Mouse (Mus musculus): ENCODE measurements around the gene Alpi. TPM values are rescaled to one million over a fixed set of nuclear protein-coding genes. Genes with fewer than 3 reads are reported as not detected.
A peak's percentile ranks its signal among the peaks of the same experiment; 100 is the strongest.

Alpi gene
- 0.09 TPM in 1 of 2 replicates, not detected in the other for polyA plus RNA-seq (2015; fragmentation: Nextera tagmentation; extraction: Ambion mirVana)

DNA sequence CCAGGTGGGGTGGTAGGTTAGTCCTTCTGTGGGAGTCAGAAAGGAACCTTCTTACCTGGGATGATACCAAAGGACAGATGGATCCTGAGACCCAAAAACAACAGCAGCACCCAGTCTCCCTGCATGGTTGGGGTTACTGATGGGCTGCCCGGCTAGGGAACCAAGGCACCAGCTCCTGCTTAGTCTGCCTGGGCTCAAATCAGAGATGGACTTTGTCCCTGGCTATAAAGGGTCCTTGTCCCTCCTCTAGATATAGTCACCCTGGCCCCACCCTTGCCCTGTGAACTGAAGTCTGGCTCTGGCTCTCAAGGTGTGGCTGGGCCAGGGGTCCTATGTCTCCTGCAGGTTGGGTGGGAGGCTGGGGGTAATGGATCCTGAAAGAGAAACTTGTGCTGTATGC, at the start of gene Alpi:
Gene Alpi (minus strand): TSS at position 196 of the 400 bp plus-strand sequence.
- no peak within 1 kb of the TSS for H3K4me2 ChIP-seq
- no peaks in the 10 kb centered on the region for H3K9me3 ChIP-seq
- H3K27me3 ChIP-seq (replicated peaks): peaks cover 5% of the 10 kb centered on the region; the same call in 1 of the 2 replicates
- peaks cover 4% of the 10 kb centered on the region; the same call in 1 of the 2 replicates for H3K4me1 ChIP-seq
- no peaks in the 10 kb centered on the region for H3K36me3 ChIP-seq (replicated peaks)
- no peak within 1 kb of the TSS for H3K27ac ChIP-seq
- 78% methylated on average over 1 of the region's 1 CpGs for WGBS
- no peak within 1 kb of the TSS for H3K9ac ChIP-seq
- no peak within 1 kb of the TSS for H3K4me3 ChIP-seq
- ATAC-seq (replicated peaks): no peak

DNA sequence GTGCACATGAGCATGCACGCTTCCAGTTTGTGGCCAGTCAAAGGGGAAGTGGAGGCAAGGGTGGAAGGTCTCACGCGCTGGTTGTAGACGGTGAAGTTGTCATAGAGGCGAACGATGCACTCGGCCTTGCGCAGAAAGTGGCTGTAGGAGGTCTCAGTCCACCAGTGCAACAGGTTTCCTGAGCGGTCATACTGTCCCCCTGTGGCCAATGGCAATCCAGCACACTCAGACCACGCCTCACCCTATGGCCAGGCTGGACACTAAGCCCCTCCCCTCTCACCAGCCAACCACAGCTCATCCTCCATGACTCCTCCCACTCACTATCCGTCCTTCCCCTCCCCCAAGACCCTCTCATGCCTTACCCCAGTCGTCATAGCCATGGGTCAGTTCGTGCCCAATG, 48.0 kb upstream of the Alpi start:
- WGBS: 24% methylated on average over 13 of the region's 13 CpGs
- H3K4me2 ChIP-seq: no peak overlapping the region
- peaks cover 12% of the 10 kb centered on the region for H3K4me1 ChIP-seq
- no peak overlapping the region for H3K27ac ChIP-seq
- H3K4me3 ChIP-seq: no peak overlapping the region
- H3K9ac ChIP-seq: no peak overlapping the region
- peaks cover 46% of the 10 kb centered on the region for H3K27me3 ChIP-seq (replicated peaks)
- H3K9me3 ChIP-seq: no peaks in the 10 kb centered on the region
- no peak for ATAC-seq (replicated peaks)
- H3K36me3 ChIP-seq (replicated peaks): no peaks in the 10 kb centered on the region

DNA sequence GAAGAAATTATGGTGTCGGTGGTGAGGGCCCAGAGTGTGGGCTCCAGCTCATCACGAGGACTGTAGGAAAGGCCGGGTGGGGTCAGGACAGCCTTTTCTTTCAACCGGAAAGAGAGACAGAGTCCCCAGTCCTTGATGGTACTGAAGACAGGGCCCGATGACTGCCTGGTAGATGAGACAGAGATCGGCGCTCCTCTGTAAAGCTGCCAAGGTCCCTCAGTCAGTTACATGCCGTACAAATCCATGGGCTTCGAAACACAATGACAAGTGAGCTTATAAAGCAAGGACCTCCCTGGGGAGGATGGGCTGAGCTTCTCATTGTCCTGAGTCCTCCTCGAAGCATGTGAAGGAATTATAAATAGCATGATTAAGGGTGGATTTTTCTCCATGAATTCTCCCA, 41.7 kb upstream of the Alpi start:
- 58% methylated on average over 10 of the region's 10 CpGs for WGBS
- Histone ChIP-seq H3K9me3 (no peaks in the 10 kb centered on the region), H3K9ac (no peak overlapping the region), H3K4me1 (peaks cover 8% of the 10 kb centered on the region; the same call in 1 of the 2 replicates), H3K4me3 (no peak overlapping the region), H3K27ac (no peak overlapping the region), H3K36me3 (replicated peaks) (no peaks in the 10 kb centered on the region), H3K4me2 (no peak overlapping the region), H3K27me3 (replicated peaks) (no peaks in the 10 kb centered on the region)
- 0 out of 2 replicates have a peak, but pooled peaks have one; percentile 3 for ATAC-seq (replicated peaks)

DNA sequence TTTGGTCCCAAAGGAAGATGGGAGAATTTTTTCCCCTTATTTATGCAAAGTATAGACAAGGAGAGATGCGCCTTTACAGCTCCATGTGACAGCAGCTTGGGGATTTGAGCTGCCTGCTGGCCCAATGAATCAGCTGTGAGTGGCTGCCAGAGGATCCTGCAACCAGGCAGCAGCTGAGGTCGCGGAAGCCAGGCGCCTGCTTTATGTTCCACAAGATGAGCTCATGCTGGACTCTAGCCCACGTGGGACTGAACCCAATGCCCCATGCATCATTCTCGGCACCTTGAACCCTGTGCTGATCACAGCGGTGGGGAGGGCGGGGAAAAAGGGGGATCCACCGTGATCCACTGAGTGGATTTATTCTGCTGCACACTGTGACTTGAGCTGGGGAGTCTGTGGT, 41.0 kb upstream of the Alpi start:
- H3K36me3 ChIP-seq (replicated peaks): no peaks in the 10 kb centered on the region
- H3K4me1 ChIP-seq: peaks cover 8% of the 10 kb centered on the region; the same call in 1 of the 2 replicates
- no peak overlapping the region for H3K27ac ChIP-seq
- 51% methylated on average over 9 of the region's 9 CpGs for WGBS
- H3K4me2 ChIP-seq: no peak overlapping the region
- no peak overlapping the region for H3K4me3 ChIP-seq
- peak; percentile 80 for ATAC-seq (replicated peaks)
- no peaks in the 10 kb centered on the region for H3K9me3 ChIP-seq
- H3K27me3 ChIP-seq (replicated peaks): no peaks in the 10 kb centered on the region
- no peak overlapping the region for H3K9ac ChIP-seq

DNA sequence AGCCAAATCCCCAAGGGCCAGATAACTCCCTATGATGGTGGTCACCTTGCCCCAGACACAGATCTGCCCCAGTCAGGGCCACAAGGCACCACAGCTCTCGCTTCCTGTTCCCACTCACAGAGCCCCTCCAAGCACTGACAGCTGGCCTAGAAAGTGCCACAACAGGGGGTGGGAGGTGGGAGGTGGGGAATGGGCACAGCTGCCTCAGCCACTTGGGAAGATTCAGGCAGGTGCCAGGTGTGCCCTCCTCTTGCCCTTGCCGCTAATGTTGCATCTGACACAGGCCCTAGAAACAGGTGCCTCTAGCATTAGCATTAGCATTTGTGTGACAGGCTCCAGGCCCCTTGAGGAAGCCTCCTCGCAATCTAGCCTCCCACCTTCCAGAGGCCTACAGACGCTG, 40.1 kb upstream of the Alpi start:
- Histone ChIP-seq H3K36me3 (replicated peaks) (no peaks in the 10 kb centered on the region), H3K4me1 (peaks cover 8% of the 10 kb centered on the region; the same call in 1 of the 2 replicates), H3K27ac (no peak overlapping the region), H3K9ac (no peak overlapping the region), H3K9me3 (no peaks in the 10 kb centered on the region), H3K4me3 (no peak overlapping the region), H3K27me3 (replicated peaks) (no peaks in the 10 kb centered on the region), H3K4me2 (no peak overlapping the region)
- ATAC-seq (replicated peaks): peak; percentile 27; the same call in 1 of the 2 replicates
- WGBS: 73% methylated on average over 4 of the region's 4 CpGs

DNA sequence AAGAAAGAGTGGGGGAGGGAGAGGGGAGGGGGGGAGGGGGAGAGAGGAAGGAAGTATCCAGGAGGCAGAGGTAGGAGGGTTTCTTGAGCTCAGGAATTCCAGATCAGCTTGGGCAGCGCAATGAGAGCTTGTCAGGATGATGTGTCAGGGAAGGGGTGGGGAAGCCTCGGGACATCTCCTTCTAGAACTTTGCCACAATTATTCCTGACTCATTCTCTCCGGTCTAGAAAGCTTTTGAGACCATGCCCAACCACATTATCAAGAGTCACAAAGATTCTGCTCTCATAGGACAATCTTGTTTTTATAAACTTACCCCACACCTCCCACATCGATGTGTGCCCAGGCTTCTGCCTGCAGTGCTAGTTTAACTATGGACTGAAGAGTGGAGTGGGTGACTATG, 30.4 kb upstream of the Alpi start:
- H3K4me1 ChIP-seq: peaks cover 4% of the 10 kb centered on the region; the same call in 1 of the 2 replicates
- H3K4me3 ChIP-seq: no peak overlapping the region
- 90% methylated on average over 4 of the region's 4 CpGs for WGBS
- H3K36me3 ChIP-seq (replicated peaks): no peaks in the 10 kb centered on the region
- no peak overlapping the region for H3K4me2 ChIP-seq
- H3K9me3 ChIP-seq: no peaks in the 10 kb centered on the region
- peaks cover 18% of the 10 kb centered on the region for H3K27me3 ChIP-seq (replicated peaks)
- no peak overlapping the region for H3K9ac ChIP-seq
- no peak overlapping the region for H3K27ac ChIP-seq
- no peak for ATAC-seq (replicated peaks)

DNA sequence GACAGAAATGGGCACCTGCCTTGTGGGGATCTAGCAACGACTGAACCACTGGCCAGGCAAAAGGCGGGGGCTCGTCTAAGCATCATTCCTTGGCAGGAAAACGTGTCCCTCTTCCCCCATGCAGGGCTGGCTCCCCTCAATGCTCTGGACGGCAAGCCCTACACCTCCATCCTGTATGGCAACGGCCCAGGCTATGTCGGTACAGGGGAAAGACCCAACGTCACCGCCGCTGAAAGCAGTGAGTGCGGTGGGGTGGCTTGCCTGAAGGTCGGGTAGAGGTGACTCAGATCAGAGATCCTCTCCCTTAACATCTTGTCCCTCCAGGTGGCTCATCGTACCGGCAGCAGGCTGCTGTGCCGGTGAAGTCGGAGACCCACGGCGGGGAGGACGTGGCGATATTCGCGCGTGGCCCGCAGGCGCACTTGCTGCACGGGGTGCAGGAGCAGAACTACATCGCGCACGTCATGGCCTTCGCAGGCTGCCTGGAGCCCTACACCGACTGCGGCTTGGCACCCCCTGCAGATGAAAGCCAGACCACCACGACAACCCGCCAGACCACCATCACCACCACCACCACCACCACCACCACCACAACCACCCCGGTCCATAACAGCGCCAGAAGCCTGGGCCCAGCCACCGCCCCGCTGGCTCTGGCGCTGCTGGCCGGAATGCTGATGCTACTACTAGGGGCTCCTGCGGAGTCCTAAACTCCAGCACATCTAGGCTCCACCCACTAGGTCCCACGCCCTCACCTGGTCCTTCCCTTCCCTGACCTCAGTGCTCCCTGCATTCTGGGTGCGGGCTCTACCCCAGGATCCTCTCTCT, 26.0 kb upstream of the Alpi start:
- H3K9ac ChIP-seq: 0 out of 2 replicates have a peak overlapping the region, but pooled peaks have one; percentile 30

DNA sequence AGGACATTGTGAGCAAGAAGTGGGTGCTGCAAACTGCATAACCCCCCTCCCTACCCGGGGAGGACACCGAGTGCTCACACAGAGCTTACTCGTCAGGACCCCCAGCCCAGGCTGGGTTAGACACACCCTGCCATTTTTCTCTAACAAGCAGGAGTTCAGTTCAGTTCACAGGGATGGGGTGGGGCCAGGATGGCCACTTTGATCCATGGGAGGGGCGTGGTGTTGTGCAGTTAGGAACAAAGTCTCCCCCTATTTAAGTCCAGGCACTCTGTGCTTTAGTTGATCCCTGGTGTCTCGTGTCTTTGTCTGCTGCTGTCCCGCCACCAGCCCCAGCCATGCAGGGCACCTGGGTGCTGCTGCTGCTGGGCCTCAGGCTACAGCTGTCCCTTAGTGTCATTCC, 23.3 kb upstream of the Alpi start, which contains the start of gene Akp3:
Gene Akp3 (plus strand): TSS at position 301 of the 400 bp plus-strand sequence.
- Histone ChIP-seq H3K4me3 (no peak within 1 kb of the TSS), H3K36me3 (replicated peaks) (no peaks in the 10 kb centered on the region), H3K27ac (no peak within 1 kb of the TSS), H3K9ac (no peak within 1 kb of the TSS), H3K4me2 (no peak within 1 kb of the TSS), H3K27me3 (replicated peaks) (peaks cover 23% of the 10 kb centered on the region), H3K4me1 (peaks cover 4% of the 10 kb centered on the region; the same call in 1 of the 2 replicates), H3K9me3 (no peaks in the 10 kb centered on the region)
- ATAC-seq (replicated peaks): no peak
- WGBS: 79% methylated on average over 6 of the region's 6 CpGs

More for the DNA sequence above, 26.0 kb upstream of the Alpi start:
- peak overlapping the region; percentile 44 for H3K4me2 ChIP-seq
- no peaks in the 10 kb centered on the region for H3K36me3 ChIP-seq (replicated peaks)
- H3K4me3 ChIP-seq: peak overlapping the region; percentile 28
- ATAC-seq (replicated peaks): peak; percentile 75; the same call in 1 of the 2 replicates
- WGBS: 8% methylated on average over 43 of the region's 43 CpGs
- H3K9me3 ChIP-seq: no peaks in the 10 kb centered on the region
- H3K27ac ChIP-seq: no peak overlapping the region
- peaks cover 23% of the 10 kb centered on the region for H3K27me3 ChIP-seq (replicated peaks)
- peaks cover 4% of the 10 kb centered on the region; the same call in 1 of the 2 replicates for H3K4me1 ChIP-seq

DNA sequence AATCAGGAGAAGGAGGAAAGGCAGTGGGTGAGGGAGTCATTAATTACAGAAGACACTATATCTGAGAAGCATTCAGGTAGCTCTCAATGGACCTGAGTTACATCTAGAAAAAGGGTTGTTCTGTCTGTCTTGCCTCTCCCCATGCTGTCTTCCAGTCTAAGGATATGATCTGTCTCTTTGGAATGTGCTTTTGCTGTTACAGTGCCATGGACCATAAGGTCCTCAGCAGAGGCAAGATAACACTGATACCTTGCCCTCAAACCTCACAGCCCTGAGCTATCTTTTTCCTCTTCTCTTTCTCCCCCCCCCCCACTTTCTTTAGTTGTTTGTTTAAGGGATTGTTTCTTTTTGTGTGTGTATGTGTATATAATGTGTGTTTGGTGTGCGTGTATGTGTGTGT, 13.4 kb upstream of the Alpi start:
- no peak for ATAC-seq (replicated peaks)
- Histone ChIP-seq H3K9me3 (no peaks in the 10 kb centered on the region), H3K27me3 (replicated peaks) (no peaks in the 10 kb centered on the region), H3K36me3 (replicated peaks) (no peaks in the 10 kb centered on the region), H3K27ac (no peak overlapping the region), H3K4me1 (no peaks in the 10 kb centered on the region), H3K4me2 (no peak overlapping the region), H3K9ac (no peak overlapping the region), H3K4me3 (no peak overlapping the region)
- 86% methylated on average over 1 of the region's 1 CpGs for WGBS

DNA sequence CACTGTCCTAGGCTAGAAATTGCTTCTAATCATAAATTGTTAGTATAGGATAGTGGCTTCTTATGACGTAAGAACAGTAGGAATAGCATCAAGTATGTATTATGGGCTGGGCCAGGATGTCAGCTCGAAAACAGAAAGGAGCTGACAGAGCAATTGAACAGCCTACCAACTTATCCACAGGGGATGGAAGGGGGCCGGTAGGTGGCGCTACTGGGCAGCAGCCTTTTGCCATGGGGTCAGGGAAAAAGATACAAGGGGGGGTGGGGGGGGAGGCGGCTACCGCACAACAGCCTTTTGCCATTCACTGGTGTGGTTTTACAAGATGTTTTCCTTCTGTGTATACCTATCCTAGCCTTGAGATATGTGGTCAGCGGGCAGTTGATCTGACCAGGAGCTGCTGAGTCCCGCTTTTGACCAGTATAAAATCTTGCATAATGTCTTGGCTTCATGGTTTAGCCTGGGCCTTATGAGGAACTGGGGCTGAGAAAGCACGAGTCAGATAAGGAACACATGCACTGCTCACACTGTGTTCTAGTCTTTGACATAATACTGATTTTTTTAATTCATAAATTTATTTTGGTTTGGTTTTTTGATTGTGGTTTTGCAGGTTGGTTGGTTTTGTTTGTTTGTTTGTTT, 10.4 kb upstream of the Alpi start:
- no peak overlapping the region for H3K27ac ChIP-seq
- no peaks in the 10 kb centered on the region for H3K27me3 ChIP-seq (replicated peaks)
- H3K4me3 ChIP-seq: no peak overlapping the region
- 40% methylated on average over 9 of the region's 9 CpGs for WGBS
- no peaks in the 10 kb centered on the region for H3K9me3 ChIP-seq
- no peak overlapping the region for H3K9ac ChIP-seq
- H3K36me3 ChIP-seq (replicated peaks): no peaks in the 10 kb centered on the region
- no peaks in the 10 kb centered on the region for H3K4me1 ChIP-seq
- ATAC-seq (replicated peaks): no peak
- no peak overlapping the region for H3K4me2 ChIP-seq

DNA sequence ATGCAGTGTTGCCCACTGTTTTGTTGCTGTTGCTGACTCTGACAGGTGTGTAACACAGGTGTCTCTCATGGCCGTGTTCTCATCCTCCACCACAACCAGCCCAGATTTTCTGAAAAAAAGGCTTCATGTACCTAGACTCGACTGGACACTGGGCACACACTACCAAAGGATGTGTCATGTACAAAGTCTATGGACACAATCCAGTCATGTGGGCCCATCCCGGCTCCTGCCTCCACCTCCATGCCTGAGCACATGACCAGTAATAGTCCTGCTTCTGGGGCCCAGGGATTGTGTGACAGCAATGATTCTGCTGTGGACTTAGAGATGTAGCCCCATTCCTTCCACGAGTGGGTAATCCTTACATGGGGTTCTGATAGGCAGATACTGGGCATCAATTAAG, 7.2 kb upstream of the Alpi start:
- ATAC-seq (replicated peaks): no peak
- Histone ChIP-seq H3K9me3 (no peaks in the 10 kb centered on the region), H3K4me1 (no peaks in the 10 kb centered on the region), H3K36me3 (replicated peaks) (no peaks in the 10 kb centered on the region), H3K27me3 (replicated peaks) (no peaks in the 10 kb centered on the region), H3K27ac (no peak overlapping the region), H3K4me2 (no peak overlapping the region), H3K9ac (no peak overlapping the region), H3K4me3 (no peak overlapping the region)
- 88% methylated on average over 4 of the region's 4 CpGs for WGBS

DNA sequence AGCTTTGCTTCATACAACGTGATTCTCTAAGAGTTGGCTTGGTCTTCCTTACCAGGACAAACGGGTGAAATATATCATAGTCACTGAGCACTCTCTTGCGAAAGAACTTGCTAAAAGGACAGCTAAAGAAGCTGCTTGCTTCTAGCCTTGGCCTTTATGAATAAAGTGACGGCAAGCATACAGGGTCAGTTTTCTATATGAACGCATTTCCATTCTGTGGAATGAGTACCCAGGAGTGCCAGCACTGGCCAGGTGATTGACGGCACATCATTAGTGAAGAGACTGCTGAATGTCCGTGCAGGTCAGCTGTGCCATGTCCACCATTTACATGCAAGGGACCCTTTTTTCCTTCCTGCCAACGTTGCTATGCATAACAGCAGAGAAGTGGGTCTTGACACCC, 5.1 kb upstream of the Alpi start:
- WGBS: 84% methylated on average over 8 of the region's 8 CpGs
- no peak overlapping the region for H3K4me3 ChIP-seq
- no peaks in the 10 kb centered on the region for H3K9me3 ChIP-seq
- no peaks in the 10 kb centered on the region for H3K36me3 ChIP-seq (replicated peaks)
- H3K4me2 ChIP-seq: no peak overlapping the region
- no peak for ATAC-seq (replicated peaks)
- no peaks in the 10 kb centered on the region for H3K4me1 ChIP-seq
- H3K27me3 ChIP-seq (replicated peaks): no peaks in the 10 kb centered on the region
- no peak overlapping the region for H3K9ac ChIP-seq
- H3K27ac ChIP-seq: no peak overlapping the region

Data from midbrain, embryonic 15.5 days (tissue).